Mouse (Mus musculus) limb, embryonic 14.5 days (tissue): ENCODE measurements around the gene Gabarapl2. TPM values are rescaled to one million over a fixed set of nuclear protein-coding genes. Genes with fewer than 3 reads are reported as not detected.

Source experiments
- ATAC-seq: fragments of 200-750 bp; cut with Nextera tagmentation; 2 replicates; pipeline ENCODE4 v1.8.0; 2017; ENCODE audit warnings: low read depth, moderate number of reproducible peaks, moderate TSS enrichment; ENCODE audit not compliant: low FRiP score
- DNase-seq: peaks from one replicate; pipeline ENCODE4 v3.0.0-alpha.2; 2015; ENCODE audit warnings: low spot score
- H3K27ac ChIP-seq: fragments of 300-500 bp; sonication (generic); replicated peaks from 2 replicates; pipeline ENCODE4 v1.5.1; 2014; ENCODE audit warnings: low read depth, mild to moderate bottlenecking, low read length, moderate library complexity, mixed read lengths
- H3K27me3 ChIP-seq: fragments of 300-500 bp; sonication (generic); 2 replicates; pipeline ENCODE4 v1.6.1; 2014; ENCODE audit warnings: low read length, mixed read lengths; ENCODE audit not compliant: control insufficient read depth, insufficient read depth
- H3K36me3 ChIP-seq: fragments of 300-500 bp; sonication (generic); 2 replicates; pipeline ENCODE4 v1.6.1; 2014; ENCODE audit warnings: mild to moderate bottlenecking, low read length, moderate library complexity, mixed read lengths; ENCODE audit not compliant: control insufficient read depth, insufficient read depth
- H3K4me1 ChIP-seq: fragments of 300-500 bp; sonication (generic); 2 replicates; pipeline ENCODE4 v1.6.1; 2014; ENCODE audit warnings: antibody characterized with exemption, low read length, mixed read lengths; ENCODE audit not compliant: control insufficient read depth, insufficient read depth
- H3K4me2 ChIP-seq: fragments of 300-500 bp; sonication (generic); replicated peaks from 2 replicates; pipeline ENCODE4 v1.6.1; 2014; ENCODE audit warnings: low read depth, mild to moderate bottlenecking, low read length, moderate library complexity; ENCODE audit not compliant: severe bottlenecking
- H3K4me3 ChIP-seq: fragments of 300-500 bp; sonication (generic); replicated peaks from 2 replicates; pipeline ENCODE4 v1.5.1; 2014; ENCODE audit warnings: low read length
- H3K9ac ChIP-seq: fragments of 300-500 bp; sonication (generic); 2 replicates; pipeline ENCODE4 v1.6.1; 2014; ENCODE audit warnings: mild to moderate bottlenecking, low read depth, low read length, moderate library complexity; ENCODE audit not compliant: severe bottlenecking
- H3K9me3 ChIP-seq: fragments of 300-500 bp; sonication (generic); 2 replicates; pipeline ENCODE4 v1.6.1; 2016; ENCODE audit warnings: low read length; ENCODE audit not compliant: control insufficient read depth
- POLR2A ChIP-seq: fragments of 200-500 bp; IDR thresholded peaks from 2 replicates; pipeline ENCODE4 v1.8.0; 2012; ENCODE audit warnings: inconsistent platforms, mild to moderate bottlenecking, moderate library complexity, borderline replicate concordance; ENCODE audit not compliant: insufficient read depth, insufficient read length; ENCODE audit errors: extremely low read depth
- WGBS: fragments of 180-500 bp; shearing (Covaris S2); extraction: QIAGEN DNeasy Blood & Tissue Kit; methylation state at CpG from one replicate; pipeline ENCODE4 v1.1.7; 2014; 5-methylcytosine and 5-hydroxymethylcytosine counted together
- polyA plus RNA-seq, 2 experiments: library from polyadenylated mRNA; depleted of rRNA in 1 of 2; stranded (reverse) in 1 of 2; unstranded in 1 of 2; fragments of >200 nt; fragmentation: Nextera tagmentation in 1 of 2; extraction: Ambion mirVana in 1 of 2; gene quantifications; 2 replicates each; pipeline versions ENCODE4 v1.2.1 to v1.2.3; 2012 to 2014

Gene Gabarapl2
- polyA plus RNA-seq, 2 experiments, result 56.6 to 148 TPM

- no peak for ATAC-seq
- no peaks in the 10 kb centered on the region for H3K4me1 ChIP-seq
- 88% methylated on average over 5 of the region's 5 CpGs for WGBS
- H3K27me3 ChIP-seq, result no peaks in the 10 kb centered on the region
- no peak for TF ChIP-seq POLR2A
- H3K9ac ChIP-seq, result no peak overlapping the region
- H3K27ac ChIP-seq, result no peak overlapping the region
- peaks cover 10% of the 10 kb centered on the region; the same call in 1 of the 2 replicates for H3K36me3 ChIP-seq
- H3K4me3 ChIP-seq, result no peak overlapping the region
- no peak for DNase-seq
- H3K4me2 ChIP-seq, result no peak overlapping the region
- no peaks in the 10 kb centered on the region for H3K9me3 ChIP-seq
These were observed 26.9 kb downstream of the Gabarapl2 start for GRCm38 (mm10) chr8:111967246-111967870.

DNA sequence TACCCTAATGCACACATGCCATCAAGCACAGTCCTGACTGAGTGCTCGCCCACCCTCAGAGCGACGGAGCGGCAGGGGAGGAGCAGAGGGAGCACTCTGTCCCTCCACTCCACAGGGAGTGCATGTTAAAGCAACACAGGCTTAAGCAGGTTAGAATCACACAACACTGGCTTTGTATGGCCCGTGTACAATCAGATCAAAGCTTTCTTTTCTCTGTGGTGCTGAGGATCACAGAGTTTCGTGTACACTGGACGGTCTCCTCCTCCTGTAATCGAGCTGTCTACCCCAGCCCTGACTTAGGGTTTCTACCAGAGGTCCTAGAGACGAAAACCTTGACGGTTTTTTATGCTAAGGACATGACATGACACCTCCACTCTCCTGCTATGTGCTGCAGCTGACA lies 28.0 kb downstream of the Gabarapl2 start:
- Histone ChIP-seq H3K4me2 (no peak overlapping the region), H3K9ac (no peak overlapping the region), H3K27me3 (no peaks in the 10 kb centered on the region), H3K36me3 (peaks cover 10% of the 10 kb centered on the region; the same call in 1 of the 2 replicates), H3K4me3 (no peak overlapping the region), H3K4me1 (no peaks in the 10 kb centered on the region), H3K9me3 (no peaks in the 10 kb centered on the region), H3K27ac (no peak overlapping the region)
- ATAC-seq (no peak), DNase-seq (no peak)
- WGBS, result 84% methylated on average over 10 of the region's 10 CpGs
- TF ChIP-seq POLR2A, result no peak

DNA sequence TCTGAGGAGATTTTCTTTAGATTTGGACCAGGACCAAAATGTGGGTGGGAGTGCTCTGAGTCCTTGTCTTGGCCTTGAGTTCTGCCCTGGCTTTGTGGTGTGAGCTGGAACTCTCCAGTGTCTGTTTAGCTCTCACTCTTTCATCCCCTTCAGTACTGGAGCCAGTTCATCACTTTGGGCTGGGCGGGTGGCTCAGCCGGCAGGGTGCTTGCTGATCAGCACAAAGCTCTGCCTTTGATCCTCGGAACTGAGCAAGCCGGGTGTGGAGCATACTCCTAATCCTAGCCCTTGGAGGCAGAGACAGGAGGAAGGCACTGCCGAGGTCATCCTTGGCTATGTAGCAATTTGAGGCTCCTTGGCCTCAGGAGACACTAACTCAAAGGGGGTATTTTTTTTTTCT lies 28.5 kb downstream of the Gabarapl2 start:
- no peak overlapping the region for H3K4me3 ChIP-seq
- H3K4me2 ChIP-seq, result no peak overlapping the region
- no peaks in the 10 kb centered on the region for H3K9me3 ChIP-seq
- H3K27ac ChIP-seq, result no peak overlapping the region
- peaks cover 10% of the 10 kb centered on the region; the same call in 1 of the 2 replicates for H3K36me3 ChIP-seq
- no peak overlapping the region for H3K9ac ChIP-seq
- TF ChIP-seq POLR2A, result no peak
- DNase-seq (no peak), ATAC-seq (no peak)
- H3K4me1 ChIP-seq, result no peaks in the 10 kb centered on the region
- 44% methylated on average over 5 of the region's 5 CpGs for WGBS
- H3K27me3 ChIP-seq, result no peaks in the 10 kb centered on the region

GRCm38 (mm10) chr8:111974138-111974537 lies 33.6 kb downstream of the Gabarapl2 start:
- Histone ChIP-seq H3K9me3 (no peaks in the 10 kb centered on the region), H3K27ac (no peak overlapping the region), H3K4me1 (no peaks in the 10 kb centered on the region), H3K36me3 (peaks cover 28% of the 10 kb centered on the region; the same call in 1 of the 2 replicates), H3K9ac (no peak overlapping the region), H3K4me2 (no peak overlapping the region), H3K4me3 (no peak overlapping the region), H3K27me3 (no peaks in the 10 kb centered on the region)
- no peak for TF ChIP-seq POLR2A
- 95% methylated on average over 12 of the region's 12 CpGs for WGBS
- no peak for DNase-seq
- ATAC-seq, result no peak

DNA sequence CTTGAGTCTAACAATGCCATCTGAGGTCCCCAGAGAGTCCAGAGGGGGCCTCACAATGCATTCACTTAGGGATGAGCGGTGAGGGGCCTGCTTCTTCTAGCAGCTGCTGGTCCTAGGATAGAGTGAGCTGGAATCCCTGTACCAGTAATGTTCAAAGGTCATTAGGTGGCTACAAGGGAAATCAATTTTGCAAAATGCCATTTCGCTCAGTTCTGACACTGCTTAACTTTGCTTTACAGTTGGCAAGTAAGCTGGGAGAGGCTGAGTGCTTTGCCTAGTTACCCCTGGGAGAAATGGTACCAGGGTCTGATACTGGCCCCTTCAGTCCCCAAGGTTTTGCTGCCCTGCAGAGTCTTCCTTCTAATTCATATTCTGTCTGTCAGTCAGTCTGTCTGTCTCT lies 35.2 kb downstream of the Gabarapl2 start:
- TF ChIP-seq POLR2A, result no peak
- Histone ChIP-seq H3K4me3 (no peak overlapping the region), H3K27me3 (no peaks in the 10 kb centered on the region), H3K9ac (no peak overlapping the region), H3K4me2 (no peak overlapping the region), H3K9me3 (no peaks in the 10 kb centered on the region), H3K36me3 (peaks cover 30% of the 10 kb centered on the region; the same call in 1 of the 2 replicates), H3K4me1 (no peaks in the 10 kb centered on the region), H3K27ac (no peak overlapping the region)
- no peak for ATAC-seq
- WGBS, result 98% methylated on average over 2 of the region's 2 CpGs
- no peak for DNase-seq

DNA sequence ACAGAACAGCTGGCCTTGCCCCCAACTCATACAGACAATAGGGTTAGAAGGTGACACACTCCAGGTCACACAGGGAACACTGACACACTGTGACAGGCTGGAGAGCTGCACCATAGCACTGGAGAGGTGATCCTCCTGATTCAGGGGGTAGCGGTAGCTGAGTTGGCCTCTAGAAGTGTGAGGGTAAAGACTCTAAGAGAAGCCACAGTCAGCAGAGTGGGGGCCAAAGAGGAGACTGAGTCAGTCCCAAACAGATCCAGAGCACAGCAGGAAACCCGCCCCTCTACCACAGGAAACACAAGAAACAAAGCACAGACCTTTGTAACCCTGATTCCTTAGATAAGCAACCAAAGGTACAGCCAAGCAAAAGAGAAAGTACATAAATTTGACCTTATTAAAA lies 35.8 kb downstream of the Gabarapl2 start:
- H3K9me3 ChIP-seq, result no peaks in the 10 kb centered on the region
- no peak for TF ChIP-seq POLR2A
- peaks cover 27% of the 10 kb centered on the region; the same call in 1 of the 2 replicates for H3K36me3 ChIP-seq
- H3K4me2 ChIP-seq, result no peak overlapping the region
- no peak overlapping the region for H3K27ac ChIP-seq
- WGBS, result 88% methylated on average over 2 of the region's 2 CpGs
- no peak overlapping the region for H3K9ac ChIP-seq
- no peaks in the 10 kb centered on the region for H3K4me1 ChIP-seq
- H3K27me3 ChIP-seq, result no peaks in the 10 kb centered on the region
- H3K4me3 ChIP-seq, result no peak overlapping the region
- DNase-seq (no peak), ATAC-seq (no peak)
